Mouse (Mus musculus) heart, embryonic 10.5 days (tissue): ENCODE results near the gene Borcs6. TPM values are rescaled to one million over a fixed set of nuclear protein-coding genes. Genes with fewer than 3 reads are reported as not detected.

Experiments used
- DNase-seq: peaks from one replicate; pipeline ENCODE4 v3.0.0-alpha.2; 2017; ENCODE audit warnings: low spot score
- H3K27ac ChIP-seq: fragments of 300-500 bp; sonication (generic); 2 replicates; pipeline ENCODE4 v1.5.1; 2016; ENCODE audit warnings: mild to moderate bottlenecking
- H3K27me3 ChIP-seq: fragments of 300-500 bp; sonication (generic); 2 replicates; pipeline ENCODE4 v1.6.1; 2016; ENCODE audit warnings: mild to moderate bottlenecking; ENCODE audit not compliant: poor library complexity, insufficient read depth, severe bottlenecking
- H3K36me3 ChIP-seq: fragments of 300-500 bp; sonication (generic); 2 replicates; pipeline ENCODE4 v1.6.1; 2016; ENCODE audit warnings: mild to moderate bottlenecking, moderate library complexity
- H3K4me1 ChIP-seq: fragments of 300-500 bp; sonication (generic); 2 replicates; pipeline ENCODE4 v1.6.1; 2016; ENCODE audit warnings: mild to moderate bottlenecking
- H3K4me3 ChIP-seq: fragments of 300-500 bp; sonication (generic); 2 replicates; pipeline ENCODE4 v1.5.1; 2016; ENCODE audit warnings: mild to moderate bottlenecking, moderate library complexity
- H3K9me3 ChIP-seq: fragments of 300-500 bp; sonication (generic); 2 replicates; pipeline ENCODE4 v1.6.1; 2016; ENCODE audit warnings: mild to moderate bottlenecking, moderate library complexity
- WGBS: fragments of 180-500 bp; shearing (Covaris S2); methylation state at CpG from one replicate; pipeline ENCODE4 v1.1.7; 2016; 5-methylcytosine and 5-hydroxymethylcytosine counted together
- polyA plus RNA-seq: library from polyadenylated mRNA; unstranded; fragments of >200 nt; fragmentation: Nextera tagmentation; extraction: Ambion mirVana; gene quantifications from 2 replicates; pipeline ENCODE4 v1.2.1, GENCODE M21; 2016

The Borcs6 gene
- polyA plus RNA-seq, 1 experiment from 2014 or later, result 9.0 TPM

- Histone ChIP-seq H3K36me3 (no peaks in the 10 kb centered on the region), H3K4me3 (peak overlapping the region; percentile 64), H3K27ac (peak overlapping the region; percentile 82), H3K9me3 (no peaks in the 10 kb centered on the region), H3K4me1 (peaks cover 48% of the 10 kb centered on the region), H3K27me3 (no peaks in the 10 kb centered on the region)
- peak; percentile 92 for DNase-seq
- 5% methylated on average over 8 of the region's 8 CpGs for WGBS
Measured at GRCm38 (mm10) chr11:69066956-69067355, 7.4 kb downstream of the Borcs6 start.

GRCm38 (mm10) chr11:69067601-69068000, 8.1 kb downstream of the Borcs6 start:
- 20% methylated on average over 6 of the region's 6 CpGs for WGBS
- peak overlapping the region; percentile 82 for H3K27ac ChIP-seq
- H3K4me3 ChIP-seq, result peak overlapping the region; percentile 64; the same call in 1 of the 2 replicates

GRCm38 (mm10) chr11:69070093-69070492, 10.6 kb downstream of the Borcs6 start:
- WGBS, result under 1% methylated on average over 13 of the region's 13 CpGs
- Histone ChIP-seq H3K27ac (peak overlapping the region; percentile 92), H3K9me3 (no peaks in the 10 kb centered on the region), H3K4me1 (peaks cover 51% of the 10 kb centered on the region), H3K36me3 (no peaks in the 10 kb centered on the region), H3K4me3 (peak overlapping the region; percentile 73), H3K27me3 (no peaks in the 10 kb centered on the region)
- no peak for DNase-seq

More at GRCm38 (mm10) chr11:69067601-69068000, 8.1 kb downstream of the Borcs6 start:
- Histone ChIP-seq H3K9me3 (no peaks in the 10 kb centered on the region), H3K36me3 (no peaks in the 10 kb centered on the region), H3K27me3 (no peaks in the 10 kb centered on the region), H3K4me1 (peaks cover 52% of the 10 kb centered on the region)
- DNase-seq, result no peak

GRCm38 (mm10) chr11:69070590-69071222, 11.2 kb downstream of the Borcs6 start, which contains the start of gene Tmem107:
Tmem107 (plus strand) TSS chr11:69070806.
- Histone ChIP-seq H3K9me3 (no peaks in the 10 kb centered on the region), H3K36me3 (no peaks in the 10 kb centered on the region), H3K4me3 (peak within 1 kb of the TSS; percentile 73), H3K27ac (peak within 1 kb of the TSS; percentile 92), H3K27me3 (no peaks in the 10 kb centered on the region), H3K4me1 (peaks cover 51% of the 10 kb centered on the region)
- DNase-seq, result peak; percentile 97
- under 1% methylated on average over 47 of the region's 47 CpGs for WGBS

- peak overlapping the region; percentile 73 for H3K4me3 ChIP-seq
- H3K4me1 ChIP-seq, result peaks cover 46% of the 10 kb centered on the region
- peak overlapping the region; percentile 92 for H3K27ac ChIP-seq
- no peaks in the 10 kb centered on the region for H3K36me3 ChIP-seq
- DNase-seq, result no peak
- 25% methylated on average over 9 of the region's 9 CpGs for WGBS
- no peaks in the 10 kb centered on the region for H3K9me3 ChIP-seq
- H3K27me3 ChIP-seq, result no peaks in the 10 kb centered on the region
Measured at GRCm38 (mm10) chr11:69071262-69071661, 11.7 kb downstream of the Borcs6 start.

- DNase-seq, result no peak
- peak overlapping the region; percentile 95 for H3K27ac ChIP-seq
- H3K9me3 ChIP-seq, result no peaks in the 10 kb centered on the region
- 84% methylated on average over 11 of the region's 11 CpGs for WGBS
- no peaks in the 10 kb centered on the region for H3K36me3 ChIP-seq
- H3K4me1 ChIP-seq, result peaks cover 39% of the 10 kb centered on the region
- no peaks in the 10 kb centered on the region for H3K27me3 ChIP-seq
- H3K4me3 ChIP-seq, result peak overlapping the region; percentile 54
Measured at GRCm38 (mm10) chr11:69072234-69072633, 12.7 kb downstream of the Borcs6 start.

- Histone ChIP-seq H3K27me3 (no peaks in the 10 kb centered on the region), H3K4me3 (peak overlapping the region; percentile 54), H3K4me1 (peaks cover 34% of the 10 kb centered on the region), H3K27ac (peak overlapping the region; percentile 95), H3K9me3 (no peaks in the 10 kb centered on the region), H3K36me3 (no peaks in the 10 kb centered on the region)
- DNase-seq, result no peak
- 9% methylated on average over 9 of the region's 9 CpGs for whole genome bisulfite sequencing
Measured at GRCm38 (mm10) chr11:69072666-69073064, 13.1 kb downstream of the Borcs6 start.

GRCm38 (mm10) chr11:69073065-69073888, 13.8 kb downstream of the Borcs6 start:
- Histone ChIP-seq H3K27me3 (no peaks in the 10 kb centered on the region), H3K27ac (peak overlapping the region; percentile 95), H3K9me3 (no peaks in the 10 kb centered on the region), H3K36me3 (no peaks in the 10 kb centered on the region), H3K4me1 (peaks cover 32% of the 10 kb centered on the region), H3K4me3 (peak overlapping the region; percentile 54)
- WGBS, result under 1% methylated on average over 14 of the region's 14 CpGs
- DNase-seq, result peak; percentile 92

- DNase-seq, result no peak
- no peaks in the 10 kb centered on the region for H3K9me3 ChIP-seq
- no peaks in the 10 kb centered on the region for H3K36me3 ChIP-seq
- no peaks in the 10 kb centered on the region for H3K27me3 ChIP-seq
- peaks cover 32% of the 10 kb centered on the region for H3K4me1 ChIP-seq
- H3K4me3 ChIP-seq, result no peak overlapping the region
- WGBS, result 39% methylated on average over 6 of the region's 6 CpGs
- peak overlapping the region; percentile 95; the same call in 1 of the 2 replicates for H3K27ac ChIP-seq
Measured at GRCm38 (mm10) chr11:69073951-69074775, 14.6 kb downstream of the Borcs6 start.

- no peak overlapping the region for H3K27ac ChIP-seq
- peaks cover 31% of the 10 kb centered on the region for H3K4me1 ChIP-seq
- no peaks in the 10 kb centered on the region for H3K36me3 ChIP-seq
- no peaks in the 10 kb centered on the region for H3K27me3 ChIP-seq
- DNase-seq, result no peak
- no peak overlapping the region for H3K4me3 ChIP-seq
- 50% methylated on average over 2 of the region's 2 CpGs for WGBS
- no peaks in the 10 kb centered on the region for H3K9me3 ChIP-seq
Measured at GRCm38 (mm10) chr11:69074776-69075069, 15.2 kb downstream of the Borcs6 start.

GRCm38 (mm10) chr11:69075764-69076479, 16.4 kb downstream of the Borcs6 start:
- Histone ChIP-seq H3K4me3 (no peak overlapping the region), H3K27me3 (no peaks in the 10 kb centered on the region), H3K9me3 (no peaks in the 10 kb centered on the region), H3K27ac (no peak overlapping the region), H3K36me3 (no peaks in the 10 kb centered on the region), H3K4me1 (peaks cover 28% of the 10 kb centered on the region)
- no peak for DNase-seq
- 53% methylated on average over 9 of the region's 9 CpGs for WGBS

- H3K27me3 ChIP-seq, result no peaks in the 10 kb centered on the region
- no peak for DNase-seq
- no peaks in the 10 kb centered on the region for H3K36me3 ChIP-seq
- no peaks in the 10 kb centered on the region for H3K9me3 ChIP-seq
- H3K4me1 ChIP-seq, result peaks cover 22% of the 10 kb centered on the region
- H3K4me3 ChIP-seq, result no peak overlapping the region
- WGBS, result 80% methylated on average over 5 of the region's 5 CpGs
- no peak overlapping the region for H3K27ac ChIP-seq
Measured at GRCm38 (mm10) chr11:69076572-69076971, 17.1 kb downstream of the Borcs6 start.
